Mouse (Mus musculus) hindbrain, embryonic 13.5 days (tissue): ENCODE data around the gene Alkal2. TPM values are rescaled to one million over a fixed set of nuclear protein-coding genes. Genes with fewer than 3 reads are reported as not detected.

ENCODE experiments used
- ATAC-seq: fragments of 200-750 bp; cut with Nextera tagmentation; 2 replicates; pipeline ENCODE4 v1.8.0; 2017; ENCODE audit warnings: moderate TSS enrichment; ENCODE audit not compliant: low FRiP score
- H3K27ac ChIP-seq: fragments of 300-500 bp; sonication (generic); 2 replicates; pipeline ENCODE4 v1.5.1; 2015; ENCODE audit warnings: inconsistent platforms, mild to moderate bottlenecking, moderate library complexity
- H3K27me3 ChIP-seq: fragments of 300-500 bp; sonication (generic); 2 replicates; pipeline ENCODE4 v1.6.1; 2015; ENCODE audit warnings: mild to moderate bottlenecking, inconsistent platforms
- H3K36me3 ChIP-seq: fragments of 300-500 bp; sonication (generic); 2 replicates; pipeline ENCODE4 v1.6.1; 2015; ENCODE audit warnings: mild to moderate bottlenecking, inconsistent platforms
- H3K4me1 ChIP-seq: fragments of 300-500 bp; sonication (generic); replicated peaks from 2 replicates; pipeline ENCODE4 v1.6.1; 2015; ENCODE audit warnings: inconsistent platforms
- H3K4me2 ChIP-seq: fragments of 300-500 bp; sonication (generic); 2 replicates; pipeline ENCODE4 v1.6.1; 2015; ENCODE audit warnings: inconsistent platforms, mild to moderate bottlenecking, moderate library complexity
- H3K4me3 ChIP-seq: fragments of 300-500 bp; sonication (generic); 2 replicates; pipeline ENCODE4 v1.5.1; 2015; ENCODE audit warnings: mild to moderate bottlenecking, inconsistent platforms
- H3K9ac ChIP-seq: fragments of 300-500 bp; sonication (generic); 2 replicates; pipeline ENCODE4 v1.6.1; 2015; ENCODE audit warnings: mild to moderate bottlenecking, inconsistent platforms
- H3K9me3 ChIP-seq: fragments of 300-500 bp; sonication (generic); 2 replicates; pipeline ENCODE4 v1.6.1; 2016; ENCODE audit warnings: inconsistent platforms
- WGBS: fragments of 180-500 bp; shearing (Covaris S2); methylation state at CpG from one replicate; pipeline ENCODE4 v1.1.7; 2015; 5-methylcytosine and 5-hydroxymethylcytosine counted together
- polyA plus RNA-seq: library from polyadenylated mRNA; unstranded; fragments of >200 nt; fragmentation: Nextera tagmentation; extraction: Ambion mirVana; gene quantifications from 2 replicates; pipeline ENCODE4 v1.2.1, GENCODE M21; 2015

Gene Alkal2
- polyA plus RNA-seq, 1 experiment from 2014 or later = not detected

- 90% methylated on average over 4 of the region's 4 CpGs for WGBS
- Histone ChIP-seq H3K36me3 (no peaks in the 10 kb centered on the region), H3K9ac (no peak overlapping the region), H3K4me3 (no peak overlapping the region), H3K27ac (no peak overlapping the region), H3K4me2 (no peak overlapping the region), H3K27me3 (peaks cover 43% of the 10 kb centered on the region), H3K4me1 (peaks cover 16% of the 10 kb centered on the region), H3K9me3 (no peaks in the 10 kb centered on the region)
- ATAC-seq = no peak
Observed at GRCm38 (mm10) chr12:30888003-30888402, 3.9 kb downstream of the Alkal2 start.

DNA sequence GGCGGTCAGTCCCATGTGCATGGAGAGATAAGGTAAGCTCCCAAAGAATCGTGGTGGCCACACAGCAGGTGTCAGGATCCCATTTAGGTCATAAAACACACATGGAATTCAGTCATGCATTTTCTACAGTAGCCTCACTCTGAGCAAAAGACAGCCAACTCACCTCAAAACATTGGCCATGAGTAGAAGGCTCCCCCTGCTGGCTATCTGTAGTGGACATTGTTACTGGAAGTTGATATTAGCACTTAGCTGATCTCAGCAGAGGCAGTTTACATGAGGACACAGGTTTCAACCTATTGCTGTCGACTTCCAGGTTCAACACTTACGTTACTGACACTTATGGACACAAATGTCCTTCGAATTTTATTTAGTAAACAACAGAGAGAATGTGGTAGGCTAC is 5.9 kb downstream of the Alkal2 start:
- H3K4me1 ChIP-seq = no peaks in the 10 kb centered on the region
- no peaks in the 10 kb centered on the region for H3K9me3 ChIP-seq
- ATAC-seq = peak; percentile 65; the same call in 1 of the 2 replicates
- H3K27me3 ChIP-seq = peaks cover 23% of the 10 kb centered on the region
- peaks cover 10% of the 10 kb centered on the region for H3K36me3 ChIP-seq
- no peak overlapping the region for H3K4me3 ChIP-seq
- H3K9ac ChIP-seq = no peak overlapping the region
- WGBS = 42% methylated on average over 5 of the region's 5 CpGs
- no peak overlapping the region for H3K4me2 ChIP-seq
- no peak overlapping the region for H3K27ac ChIP-seq

DNA sequence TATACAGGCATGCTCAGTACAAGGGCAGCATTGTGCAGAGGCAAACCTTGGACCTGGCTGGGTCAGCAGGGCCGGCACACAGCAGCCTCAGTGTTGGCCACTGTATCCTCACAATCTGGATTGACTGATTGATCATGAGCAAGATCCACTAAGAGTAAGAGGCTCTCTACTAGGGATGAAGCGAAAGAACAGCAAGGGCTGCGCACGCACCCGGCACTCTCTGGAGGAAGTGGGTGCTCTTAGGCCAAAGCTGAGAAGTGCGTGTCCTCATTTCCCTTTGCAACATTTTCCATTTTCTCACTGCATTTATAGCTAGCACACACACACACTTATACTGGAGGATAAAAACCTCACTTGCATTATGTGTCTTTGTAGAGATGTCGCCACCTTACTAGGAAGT is 7.3 kb downstream of the Alkal2 start:
- Histone ChIP-seq H3K27ac (no peak overlapping the region), H3K4me3 (no peak overlapping the region), H3K9ac (no peak overlapping the region), H3K4me1 (no peaks in the 10 kb centered on the region), H3K9me3 (no peaks in the 10 kb centered on the region), H3K36me3 (peaks cover 10% of the 10 kb centered on the region), H3K4me2 (no peak overlapping the region), H3K27me3 (peaks cover 10% of the 10 kb centered on the region)
- ATAC-seq = no peak
- 90% methylated on average over 7 of the region's 7 CpGs for WGBS

DNA sequence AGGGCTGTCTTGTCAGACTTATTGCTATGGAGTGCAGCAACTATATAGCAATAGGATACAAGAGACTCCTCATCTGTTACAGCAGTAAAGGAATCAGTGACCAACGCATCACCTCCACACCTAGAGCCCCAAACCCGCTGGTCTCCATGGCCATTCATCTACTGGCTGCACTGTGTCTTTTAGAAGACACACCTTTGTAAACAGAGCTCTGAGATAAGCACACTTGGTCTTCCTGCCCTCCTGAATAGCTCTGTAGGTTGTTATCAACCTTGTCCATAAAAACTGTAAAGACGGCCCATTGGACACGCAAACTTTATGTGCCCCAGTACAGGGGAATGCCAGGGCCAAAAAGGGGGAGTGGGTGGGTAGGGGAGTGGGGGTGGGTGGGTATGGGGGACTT is 12.9 kb downstream of the Alkal2 start:
- H3K9ac ChIP-seq = no peak overlapping the region
- H3K27me3 ChIP-seq = no peaks in the 10 kb centered on the region
- H3K4me1 ChIP-seq = no peaks in the 10 kb centered on the region
- H3K9me3 ChIP-seq = no peaks in the 10 kb centered on the region
- H3K27ac ChIP-seq = no peak overlapping the region
- no peak overlapping the region for H3K4me3 ChIP-seq
- H3K36me3 ChIP-seq = peaks cover 27% of the 10 kb centered on the region
- 98% methylated on average over 4 of the region's 4 CpGs for WGBS
- no peak for ATAC-seq
- H3K4me2 ChIP-seq = no peak overlapping the region

DNA sequence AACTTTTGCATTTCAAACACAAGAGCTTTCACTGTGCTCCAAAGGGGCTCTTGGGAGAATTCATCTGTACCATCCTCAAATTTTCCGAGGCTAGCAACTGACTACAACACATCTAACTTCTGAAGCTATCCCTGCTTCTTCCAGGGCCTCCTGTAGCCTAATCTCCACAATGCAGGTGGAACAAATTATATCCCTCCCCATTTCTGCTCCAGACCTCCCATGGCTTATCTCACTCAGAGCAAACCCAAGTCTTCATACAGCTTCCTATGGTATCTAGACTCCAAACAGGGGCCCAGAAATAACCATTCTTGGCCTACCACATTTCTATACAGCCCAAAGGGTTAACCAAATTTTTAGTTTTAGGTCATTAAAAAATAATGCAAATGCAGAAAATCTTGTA is 24.5 kb downstream of the Alkal2 start:
- H3K9me3 ChIP-seq = no peaks in the 10 kb centered on the region
- H3K27ac ChIP-seq = no peak overlapping the region
- H3K36me3 ChIP-seq = peaks cover 11% of the 10 kb centered on the region
- no peak overlapping the region for H3K4me2 ChIP-seq
- 88% methylated on average over 1 of the region's 1 CpGs for WGBS
- no peaks in the 10 kb centered on the region for H3K27me3 ChIP-seq
- H3K4me1 ChIP-seq = peaks cover 27% of the 10 kb centered on the region
- ATAC-seq = no peak
- no peak overlapping the region for H3K9ac ChIP-seq
- H3K4me3 ChIP-seq = no peak overlapping the region

GRCm38 (mm10) chr12:30909881-30910280 is 25.8 kb downstream of the Alkal2 start:
- H3K9ac ChIP-seq = no peak overlapping the region
- 82% methylated on average over 2 of the region's 2 CpGs for WGBS
- peaks cover 29% of the 10 kb centered on the region for H3K4me1 ChIP-seq
- ATAC-seq = no peak
- H3K4me2 ChIP-seq = no peak overlapping the region
- no peaks in the 10 kb centered on the region for H3K9me3 ChIP-seq
- no peak overlapping the region for H3K4me3 ChIP-seq
- no peaks in the 10 kb centered on the region for H3K27me3 ChIP-seq
- no peak overlapping the region for H3K27ac ChIP-seq
- peaks cover 2% of the 10 kb centered on the region; the same call in 1 of the 2 replicates for H3K36me3 ChIP-seq

GRCm38 (mm10) chr12:30910860-30911259 is 26.7 kb downstream of the Alkal2 start:
- Histone ChIP-seq H3K4me1 (peaks cover 29% of the 10 kb centered on the region), H3K9ac (peak overlapping the region; percentile 85), H3K4me3 (peak overlapping the region; percentile 72), H3K4me2 (peak overlapping the region; percentile 80), H3K27ac (peak overlapping the region; percentile 63; the same call in 1 of the 2 replicates), H3K27me3 (no peaks in the 10 kb centered on the region), H3K9me3 (no peaks in the 10 kb centered on the region), H3K36me3 (no peaks in the 10 kb centered on the region)
- WGBS = 24% methylated on average over 8 of the region's 8 CpGs
- ATAC-seq = no peak

DNA sequence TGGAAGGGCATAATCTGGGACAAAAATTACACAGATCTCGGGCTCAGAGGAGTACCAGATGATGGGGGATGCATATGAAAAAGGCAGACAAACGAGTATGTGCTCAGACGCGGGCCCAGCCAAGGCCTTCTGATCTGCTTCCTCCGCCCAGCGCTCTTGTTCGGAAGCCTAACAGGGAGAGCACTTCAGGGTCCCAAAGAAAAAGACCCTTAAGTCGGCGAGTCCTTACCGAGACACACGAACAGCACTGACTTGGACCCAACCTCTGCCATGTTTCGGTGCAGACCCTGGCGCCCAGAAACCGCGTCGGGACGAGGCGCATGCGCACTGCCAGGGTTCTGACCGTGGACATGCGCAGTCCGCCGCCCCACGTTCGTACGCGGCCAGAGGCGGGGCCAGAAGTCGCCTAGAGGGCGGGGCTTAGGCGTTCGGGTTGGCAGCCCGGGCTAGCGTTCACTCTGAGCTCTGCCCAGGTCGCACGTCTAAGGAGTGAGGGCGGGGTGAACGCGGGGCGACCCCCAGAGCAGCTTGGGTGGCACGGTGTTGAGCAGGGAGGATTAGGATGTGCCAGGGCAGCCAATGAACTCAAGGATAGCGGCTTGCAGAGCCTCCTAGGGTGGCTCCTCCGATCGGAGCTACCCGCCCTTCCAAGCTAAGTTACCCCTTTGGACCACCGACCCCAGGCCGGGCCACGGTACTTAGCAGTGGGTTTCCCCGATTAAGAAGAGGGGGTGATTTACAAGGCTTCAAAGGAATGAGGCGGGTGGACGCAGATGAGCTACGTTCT is 27.3 kb downstream of the Alkal2 start, which contains the start of the genes Acp1 and Sh3yl1:
Acp1 (minus strand) TSS at position 329 of the 787 bp plus-strand sequence.
Sh3yl1 (plus strand) TSS at position 408 of the 787 bp plus-strand sequence.
- Histone ChIP-seq H3K4me3 (peak within 1 kb of the TSS; percentile 72), H3K27ac (peak within 1 kb of the TSS; percentile 77), H3K4me1 (peaks cover 29% of the 10 kb centered on the region), H3K9me3 (no peaks in the 10 kb centered on the region; the same call in 1 of the 2 replicates), H3K27me3 (no peaks in the 10 kb centered on the region), H3K9ac (peak within 1 kb of the TSS; percentile 85), H3K4me2 (peak within 1 kb of the TSS; percentile 80), H3K36me3 (no peaks in the 10 kb centered on the region)
- ATAC-seq = peak; percentile 98
- under 1% methylated on average over 52 of the region's 52 CpGs for WGBS

DNA sequence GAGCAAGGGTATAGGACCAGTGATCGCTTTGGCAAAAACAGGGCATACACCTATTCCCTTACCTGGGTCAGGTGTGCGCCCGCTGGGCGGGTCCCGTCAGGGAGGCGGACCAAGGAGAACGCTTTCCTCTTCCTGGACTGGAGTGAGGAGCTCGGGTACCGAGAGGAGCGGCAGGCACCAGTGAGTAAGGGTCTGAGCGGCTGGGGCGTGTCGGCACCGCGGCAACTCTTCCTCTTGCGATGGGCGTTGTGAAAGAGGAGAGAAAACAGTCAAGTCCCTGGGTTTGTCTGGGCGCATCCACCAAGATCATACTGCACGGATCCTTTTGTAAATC is 27.9 kb downstream of the Alkal2 start:
- H3K36me3 ChIP-seq = no peaks in the 10 kb centered on the region
- H3K27ac ChIP-seq = peak overlapping the region; percentile 77
- WGBS = under 1% methylated on average over 19 of the region's 19 CpGs
- H3K27me3 ChIP-seq = no peaks in the 10 kb centered on the region
- peak overlapping the region; percentile 85 for H3K9ac ChIP-seq
- H3K4me2 ChIP-seq = peak overlapping the region; percentile 78
- H3K9me3 ChIP-seq = no peaks in the 10 kb centered on the region; the same call in 1 of the 2 replicates
- H3K4me1 ChIP-seq = peaks cover 29% of the 10 kb centered on the region
- peak; percentile 78 for ATAC-seq
- H3K4me3 ChIP-seq = peak overlapping the region; percentile 72

- Histone ChIP-seq H3K4me3 (peak overlapping the region; percentile 72), H3K27ac (no peak overlapping the region), H3K4me1 (peaks cover 29% of the 10 kb centered on the region), H3K4me2 (peak overlapping the region; percentile 78), H3K9me3 (no peaks in the 10 kb centered on the region; the same call in 1 of the 2 replicates), H3K36me3 (no peaks in the 10 kb centered on the region), H3K27me3 (no peaks in the 10 kb centered on the region), H3K9ac (peak overlapping the region; percentile 85)
- no peak for ATAC-seq
- 59% methylated on average over 3 of the region's 3 CpGs for WGBS
Observed at GRCm38 (mm10) chr12:30912840-30913239, 28.7 kb downstream of the Alkal2 start.

GRCm38 (mm10) chr12:30922401-30922800 is 38.3 kb downstream of the Alkal2 start:
- H3K9ac ChIP-seq = no peak overlapping the region
- no peak for ATAC-seq
- H3K4me3 ChIP-seq = no peak overlapping the region
- no peaks in the 10 kb centered on the region for H3K4me1 ChIP-seq
- peaks cover 26% of the 10 kb centered on the region for H3K36me3 ChIP-seq
- H3K4me2 ChIP-seq = no peak overlapping the region
- no peaks in the 10 kb centered on the region for H3K27me3 ChIP-seq
- H3K27ac ChIP-seq = no peak overlapping the region
- WGBS = 87% methylated on average over 3 of the region's 3 CpGs
- H3K9me3 ChIP-seq = no peaks in the 10 kb centered on the region

GRCm38 (mm10) chr12:30928182-30928581 is 44.1 kb downstream of the Alkal2 start:
- H3K4me3 ChIP-seq = no peak overlapping the region

GRCm38 (mm10) chr12:30933299-30933698 is 49.2 kb downstream of the Alkal2 start:
- Histone ChIP-seq H3K36me3 (peaks cover 20% of the 10 kb centered on the region), H3K4me1 (no peaks in the 10 kb centered on the region), H3K9ac (no peak overlapping the region), H3K27me3 (no peaks in the 10 kb centered on the region), H3K9me3 (no peaks in the 10 kb centered on the region), H3K4me3 (no peak overlapping the region), H3K4me2 (no peak overlapping the region), H3K27ac (no peak overlapping the region)
- WGBS = 72% methylated on average over 2 of the region's 2 CpGs
- no peak for ATAC-seq

More at GRCm38 (mm10) chr12:30928182-30928581, 44.1 kb downstream of the Alkal2 start:
- Histone ChIP-seq H3K9me3 (no peaks in the 10 kb centered on the region), H3K27me3 (no peaks in the 10 kb centered on the region), H3K27ac (no peak overlapping the region), H3K4me1 (no peaks in the 10 kb centered on the region), H3K9ac (no peak overlapping the region), H3K4me2 (no peak overlapping the region), H3K36me3 (peaks cover 36% of the 10 kb centered on the region)
- no peak for ATAC-seq
- 92% methylated on average over 6 of the region's 6 CpGs for WGBS
